Mouse (Mus musculus) midbrain, postnatal 0 days (tissue): ENCODE measurements at regions not wholly inside any gene's neighbourhood (a gene's known extent, or its start where the extent isn't known, plus 50 kb on each side); places are given as distances from the start of the nearest gene placed in this dataset.
A peak's percentile ranks its signal among the peaks of the same experiment; 100 is the strongest.

ENCODE experiments used
- ATAC-seq: fragments of 200-750 bp; cut with Nextera tagmentation; 2 replicates; pipeline ENCODE4 v1.8.0; 2017; ENCODE audit warnings: moderate number of reproducible peaks, mild to moderate bottlenecking, moderate TSS enrichment, moderate library complexity; ENCODE audit not compliant: low FRiP score
- DNase-seq: peaks from one replicate; pipeline ENCODE4 v3.0.0-alpha.2; 2015; ENCODE audit warnings: low spot score
- H3K27ac ChIP-seq: fragments of 300-500 bp; sonication (generic); 2 replicates; pipeline ENCODE4 v1.5.1; 2014; ENCODE audit warnings: low read depth, mild to moderate bottlenecking, low read length, mixed read lengths
- H3K27me3 ChIP-seq: fragments of 300-500 bp; sonication (generic); 2 replicates; pipeline ENCODE4 v1.6.1; 2014; ENCODE audit warnings: low read length, control low read depth, mixed read lengths; ENCODE audit not compliant: insufficient read depth
- H3K36me3 ChIP-seq: fragments of 300-500 bp; sonication (generic); 2 replicates; pipeline ENCODE4 v1.6.1; 2014; ENCODE audit warnings: low read length, control low read depth, mixed read lengths; ENCODE audit not compliant: insufficient read depth
- H3K4me1 ChIP-seq: fragments of 300-500 bp; sonication (generic); 2 replicates; pipeline ENCODE4 v1.6.1; 2014; ENCODE audit warnings: mild to moderate bottlenecking, control low read depth, antibody characterized with exemption, low read length, mixed read lengths; ENCODE audit not compliant: insufficient read depth
- H3K4me2 ChIP-seq: fragments of 300-500 bp; sonication (generic); 2 replicates; pipeline ENCODE4 v1.6.1; 2014; ENCODE audit warnings: low read depth, mild to moderate bottlenecking, low read length, mixed read lengths; ENCODE audit not compliant: poor library complexity, severe bottlenecking
- H3K4me3 ChIP-seq: fragments of 300-500 bp; sonication (generic); 2 replicates; pipeline ENCODE4 v1.5.1; 2014; ENCODE audit warnings: low read depth, mild to moderate bottlenecking, low read length, moderate library complexity
- H3K9ac ChIP-seq: fragments of 300-500 bp; sonication (generic); replicated peaks from 2 replicates; pipeline ENCODE4 v1.6.1; 2014; ENCODE audit warnings: mild to moderate bottlenecking, low read length, moderate library complexity, mixed read lengths; ENCODE audit not compliant: poor library complexity, severe bottlenecking
- H3K9me3 ChIP-seq: fragments of 300-500 bp; sonication (generic); 2 replicates; pipeline ENCODE4 v1.6.1; 2016; ENCODE audit warnings: low read length, control low read depth
- CTCF ChIP-seq: IDR thresholded peaks from 2 replicates; pipeline ENCODE4 v1.5.1; 2016; ENCODE audit warnings: antibody characterized with exemption, mild to moderate bottlenecking
- WGBS: fragments of 180-500 bp; shearing (Covaris S2); extraction: QIAGEN DNeasy Blood & Tissue Kit; methylation state at CpG from one replicate; pipeline ENCODE4 v1.1.7; 2014; 5-methylcytosine and 5-hydroxymethylcytosine counted together

GRCm38 (mm10) chr14:104692616-104693015 lies 170.2 kb upstream of the Rnf219 start:
- DNase-seq (no peak), ATAC-seq (no peak)
- Histone ChIP-seq H3K4me2 (no peak overlapping the region), H3K27ac (no peak overlapping the region), H3K27me3 (no peaks in the 10 kb centered on the region), H3K4me1 (no peaks in the 10 kb centered on the region), H3K36me3 (no peaks in the 10 kb centered on the region), H3K9me3 (no peaks in the 10 kb centered on the region), H3K9ac (no peak overlapping the region), H3K4me3 (no peak overlapping the region)
- WGBS = 92% methylated on average over 5 of the region's 5 CpGs
- no peak for TF ChIP-seq CTCF

- no peak for ATAC-seq
- no peaks in the 10 kb centered on the region for H3K4me1 ChIP-seq
- no peak for TF ChIP-seq CTCF
- H3K27ac ChIP-seq = no peak overlapping the region
- no peak overlapping the region for H3K4me3 ChIP-seq
- H3K27me3 ChIP-seq = no peaks in the 10 kb centered on the region
- no peaks in the 10 kb centered on the region for H3K9me3 ChIP-seq
- H3K36me3 ChIP-seq = no peaks in the 10 kb centered on the region
- WGBS = 64% methylated on average over 3 of the region's 3 CpGs
- no peak overlapping the region for H3K4me2 ChIP-seq
- no peak overlapping the region for H3K9ac ChIP-seq
- DNase-seq = peak; percentile 37
Measured at GRCm38 (mm10) chr14:104688440-104688839, 166.0 kb upstream of the Rnf219 start.

DNA sequence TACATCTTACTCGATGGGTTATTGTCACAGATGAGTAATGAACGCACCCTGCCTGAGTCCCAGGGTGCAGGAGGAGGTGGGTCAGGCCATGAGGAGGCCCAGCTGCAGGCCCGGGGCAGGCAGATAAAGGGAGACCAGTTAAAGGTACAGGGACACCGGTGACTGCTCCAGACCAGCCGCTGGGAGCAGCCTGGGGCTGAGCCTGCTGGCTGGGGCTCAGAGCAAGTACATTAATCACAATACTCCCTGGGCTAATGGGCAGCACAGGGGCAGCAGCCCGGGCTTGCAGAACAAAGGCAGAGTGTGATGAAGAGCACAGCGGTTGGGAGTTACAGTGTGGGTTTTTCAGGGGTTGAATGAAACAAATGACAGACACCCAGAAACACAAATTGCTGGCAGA lies 154.4 kb upstream of the Rnf219 start:
- no peaks in the 10 kb centered on the region for H3K27me3 ChIP-seq
- H3K27ac ChIP-seq = no peak overlapping the region

GRCm38 (mm10) chr14:104661696-104662095 lies 139.3 kb upstream of the Rnf219 start:
- Histone ChIP-seq H3K27me3 (no peaks in the 10 kb centered on the region), H3K36me3 (no peaks in the 10 kb centered on the region), H3K9me3 (no peaks in the 10 kb centered on the region), H3K4me2 (no peak overlapping the region), H3K27ac (no peak overlapping the region), H3K9ac (no peak overlapping the region), H3K4me1 (no peaks in the 10 kb centered on the region), H3K4me3 (no peak overlapping the region)
- peak; percentile 30; the same call in 1 of the 2 replicates for TF ChIP-seq CTCF
- ATAC-seq = no peak
- DNase-seq = no peak
- WGBS = 76% methylated on average over 1 of the region's 1 CpGs

More for the DNA sequence above, 154.4 kb upstream of the Rnf219 start:
- no peak for TF ChIP-seq CTCF
- Histone ChIP-seq H3K9ac (no peak overlapping the region), H3K4me3 (no peak overlapping the region), H3K9me3 (no peaks in the 10 kb centered on the region), H3K36me3 (no peaks in the 10 kb centered on the region), H3K4me2 (no peak overlapping the region), H3K4me1 (0 out of 2 replicates have a peak, but pooled peaks cover 3% of the 10 kb centered on the region)
- WGBS = 9% methylated on average over 7 of the region's 7 CpGs
- DNase-seq (peak; percentile 22), ATAC-seq (0 out of 2 replicates have a peak, but pooled peaks have one; percentile 10)

DNA sequence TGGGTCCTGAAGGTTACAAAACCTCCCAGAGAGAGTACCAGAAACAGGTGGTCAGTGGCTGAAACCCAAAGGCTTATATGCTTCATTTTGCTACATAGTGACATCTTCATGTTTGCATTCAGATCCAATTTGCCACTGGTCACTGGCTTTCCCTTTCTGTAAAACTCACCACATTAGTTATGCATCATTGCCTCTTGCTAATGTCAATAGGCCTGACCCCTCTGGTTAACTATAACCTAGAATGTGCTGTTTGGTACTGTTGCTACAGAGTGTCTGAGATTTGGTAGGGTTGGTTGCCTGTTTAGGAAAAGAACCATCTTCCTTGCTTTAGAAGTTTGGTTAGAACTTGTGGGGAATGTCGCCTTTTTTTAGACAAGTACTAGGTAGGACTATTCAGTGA lies 136.3 kb upstream of the Rnf219 start:
- DNase-seq (no peak), ATAC-seq (no peak)
- no peaks in the 10 kb centered on the region for H3K36me3 ChIP-seq
- no peak overlapping the region for H3K9ac ChIP-seq
- H3K27ac ChIP-seq = no peak overlapping the region
- H3K4me2 ChIP-seq = no peak overlapping the region
- H3K4me3 ChIP-seq = no peak overlapping the region
- H3K9me3 ChIP-seq = no peaks in the 10 kb centered on the region
- H3K4me1 ChIP-seq = no peaks in the 10 kb centered on the region
- WGBS = 89% methylated on average over 1 of the region's 1 CpGs
- H3K27me3 ChIP-seq = no peaks in the 10 kb centered on the region
- TF ChIP-seq CTCF = no peak

DNA sequence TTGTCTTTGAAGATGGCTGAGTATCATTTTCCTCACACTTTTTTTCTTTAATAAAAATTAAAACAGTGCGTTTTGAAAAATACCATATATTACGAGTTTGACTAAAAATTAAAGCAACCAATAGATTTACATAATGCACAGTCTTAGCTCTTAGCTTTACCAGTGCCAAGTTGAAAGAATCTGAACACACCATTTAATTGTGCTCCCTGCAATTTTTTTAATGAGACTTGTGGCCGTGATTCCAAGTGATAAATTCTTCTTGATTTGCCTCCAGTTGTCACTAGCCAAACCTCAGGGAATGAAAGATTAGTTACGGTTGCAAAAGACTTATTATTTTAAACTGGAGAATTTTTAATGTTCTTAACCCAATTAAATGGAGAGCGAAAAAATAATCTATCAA lies 127.5 kb upstream of the Rnf219 start:
- Histone ChIP-seq H3K9me3 (no peaks in the 10 kb centered on the region), H3K9ac (no peak overlapping the region), H3K4me2 (no peak overlapping the region), H3K27me3 (no peaks in the 10 kb centered on the region), H3K4me3 (no peak overlapping the region), H3K27ac (no peak overlapping the region), H3K4me1 (no peaks in the 10 kb centered on the region), H3K36me3 (no peaks in the 10 kb centered on the region)
- TF ChIP-seq CTCF = no peak
- WGBS = 59% methylated on average over 5 of the region's 5 CpGs
- no peak for DNase-seq
- ATAC-seq = no peak
